Mouse (Mus musculus) frontal cortex, postnatal 36 days (tissue): ENCODE measurements around the gene Hip1.
A peak's percentile ranks its signal among the peaks of the same experiment; 100 is the strongest.
"Not testable (repeated sequence)": the region's sequence is repeated elsewhere in the genome, so short reads cannot be mapped to it uniquely, and the experiment has no call there.

ENCODE experiments used
- DNase-seq, 2 experiments: peaks; one replicate each; pipeline ENCODE4 v3.0.0; 2022; ENCODE audit warnings: low spot score in 2 of 2

Hip1 gene

GRCm38 (mm10) chr5:135369787-135370654 lies 174.9 kb downstream of the Hip1 start, which contains the start of gene Nsun5:
Gene Nsun5 (plus strand): TSS chr5:135369953.
- peak; percentile 94 to 95 for DNase-seq

GRCm38 (mm10) chr5:135369196-135369595 lies 175.7 kb downstream of the Hip1 start:
- not testable (repeated sequence) for DNase-seq

DNA sequence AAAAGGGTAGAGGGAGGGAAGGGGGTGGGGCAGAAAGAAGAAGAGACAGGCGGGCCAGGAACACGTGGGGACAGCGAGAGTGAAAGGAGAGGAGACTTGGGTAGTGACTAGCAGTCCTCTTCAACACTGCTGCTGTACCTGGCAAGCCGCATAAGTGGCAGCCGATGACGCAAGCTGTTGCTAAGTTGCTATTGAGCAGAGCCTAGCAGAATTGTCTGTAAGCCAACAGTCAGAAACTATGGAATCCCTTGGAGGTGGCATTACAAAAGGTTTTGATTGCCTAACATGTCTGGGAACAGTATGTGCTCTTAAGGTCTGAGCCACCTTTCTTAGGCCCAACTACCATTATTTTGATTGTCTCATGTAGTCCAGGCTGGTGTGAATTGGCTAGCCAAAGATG lies 176.6 kb downstream of the Hip1 start:
- no peak for DNase-seq

DNA sequence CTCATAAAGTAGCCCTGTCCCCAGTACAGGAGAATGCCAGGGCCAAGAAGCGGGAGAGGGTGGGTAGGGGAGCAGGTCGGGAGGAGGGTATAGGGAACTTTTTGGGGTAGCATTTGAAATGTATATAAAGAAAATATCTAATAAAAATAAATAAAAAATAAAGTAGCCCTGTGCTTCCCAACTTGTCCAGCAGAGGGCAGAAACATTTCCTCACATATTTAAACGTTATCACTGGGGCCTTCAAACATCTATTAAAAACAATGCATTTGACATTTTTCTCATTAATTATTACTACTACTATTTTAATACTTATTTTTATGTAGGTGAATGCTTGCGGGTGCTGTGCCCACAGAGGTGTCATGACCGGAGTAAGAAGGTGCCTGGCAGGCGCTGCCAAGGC lies 177.1 kb downstream of the Hip1 start:
- no peak for DNase-seq

- no peak for DNase-seq
Measured at GRCm38 (mm10) chr5:135363540-135363939, 181.4 kb downstream of the Hip1 start.

DNA sequence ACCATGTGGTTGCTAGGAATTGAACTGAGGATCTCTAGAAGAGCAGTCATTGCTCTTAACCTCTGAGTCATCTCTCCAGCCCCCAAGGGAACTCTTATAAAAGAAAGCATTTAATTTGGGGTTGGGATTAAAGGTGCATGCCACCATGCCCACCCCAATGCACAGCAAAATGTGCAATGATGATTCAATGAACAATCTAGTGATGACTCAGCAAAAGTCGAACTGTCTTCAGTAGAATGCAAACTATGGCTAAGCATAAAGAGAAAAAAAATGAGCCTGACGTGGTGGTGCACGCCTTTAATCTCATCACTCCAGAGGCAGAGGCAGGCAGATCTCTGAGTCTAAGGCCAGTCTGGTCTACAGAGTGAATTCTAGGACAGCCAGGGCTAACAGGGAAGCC lies 182.3 kb downstream of the Hip1 start:
- DNase-seq, result no peak

DNA sequence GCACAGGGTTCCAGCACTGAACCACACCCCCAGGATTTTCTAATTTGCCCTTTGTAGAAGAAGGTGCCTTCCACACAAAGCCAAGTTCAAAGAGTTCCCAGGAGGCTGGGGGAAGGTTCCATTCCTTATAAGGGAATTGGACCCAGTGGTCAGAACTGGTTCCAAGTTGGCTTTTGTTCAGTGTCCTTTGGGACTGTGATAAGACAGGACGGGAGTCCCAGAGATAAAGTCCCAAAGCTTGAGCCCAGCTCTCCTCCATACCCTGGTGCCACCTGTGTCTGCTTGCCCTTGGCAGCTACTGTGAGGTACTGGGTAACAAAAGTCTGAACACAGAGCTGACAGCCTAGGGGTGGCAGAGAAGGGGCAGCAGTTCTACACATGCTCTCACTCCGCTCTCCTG lies 185.1 kb downstream of the Hip1 start:
- no peak for DNase-seq

GRCm38 (mm10) chr5:135357556-135357955 lies 187.4 kb downstream of the Hip1 start:
- no peak for DNase-seq
